Mouse (Mus musculus) inflammation-experienced regulatory T-cells, adult 16 weeks (primary cell): ENCODE results near the gene Hist1h3c. TPM values are rescaled to one million over a fixed set of nuclear protein-coding genes. Genes with fewer than 3 reads are reported as not detected.

Experiments
- polyA plus RNA-seq: library from polyadenylated mRNA; unstranded; fragments of 100-300 nt; shearing (Covaris generic); gene quantifications from one replicate; pipeline ENCODE4 v1.2.1, GENCODE M21; 2017

The Hist1h3c gene
- 0.50 TPM for polyA plus RNA-seq

GRCm38 (mm10) chr13:23745381-23746161, at the start of gene Hist1h3c:
Gene Hist1h3c, minus strand, starts transcription at chr13:23745602.

GRCm38 (mm10) chr13:23769613-23770012, 24.2 kb upstream of the Hist1h3c start, which contains the start of gene Trim38:
Gene Trim38, plus strand, starts transcription at chr13:23769913.

GRCm38 (mm10) chr13:23763586-23764323, 18.4 kb upstream of the Hist1h3c start, which contains the start of gene Hist1h1a:
Gene Hist1h1a, plus strand, starts transcription at chr13:23763666.

GRCm38 (mm10) chr13:23761871-23762821, 16.7 kb upstream of the Hist1h3c start, which contains the start of gene Hist1h3a:
Gene Hist1h3a, minus strand, starts transcription at chr13:23762386.

GRCm38 (mm10) chr13:23760972-23761864, 15.8 kb upstream of the Hist1h3c start, which contains the start of gene Hist1h4a:
Gene Hist1h4a, minus strand, starts transcription at chr13:23761230.

GRCm38 (mm10) chr13:23756790-23757189, 11.4 kb upstream of the Hist1h3c start, which contains the start of gene Hist1h4b:
Gene Hist1h4b, plus strand, starts transcription at chr13:23757013.

GRCm38 (mm10) chr13:23752067-23752741, 6.8 kb upstream of the Hist1h3c start, which contains the start of gene Hist1h3b:
Gene Hist1h3b, plus strand, starts transcription at chr13:23752267.

GRCm38 (mm10) chr13:23750839-23751477, 5.6 kb upstream of the Hist1h3c start, which contains the start of gene Hist1h2ab:
Gene Hist1h2ab, plus strand, starts transcription at chr13:23751126.

GRCm38 (mm10) chr13:23746201-23747080, 1.0 kb upstream of the Hist1h3c start, which contains the start of gene Hist1h2bb:
Gene Hist1h2bb, plus strand, starts transcription at chr13:23746734.

GRCm38 (mm10) chr13:23738677-23739068, 6.7 kb downstream of the Hist1h3c start, which contains the start of gene Hist1h1c:
Gene Hist1h1c, plus strand, starts transcription at chr13:23738808.

GRCm38 (mm10) chr13:23710374-23711089, 34.9 kb downstream of the Hist1h3c start, which contains the start of gene Hfe:
Gene Hfe, minus strand, starts transcription at chr13:23710854.

GRCm38 (mm10) chr13:23698300-23698693, 47.1 kb downstream of the Hist1h3c start, which contains the start of gene Hist1h4c:
Gene Hist1h4c, minus strand, starts transcription at chr13:23698454.

GRCm38 (mm10) chr13:23695514-23695913, 49.9 kb downstream of the Hist1h3c start, which contains the start of gene Hist1h1t:
Gene Hist1h1t, plus strand, starts transcription at chr13:23695814.

